Mouse (Mus musculus): ENCODE data around the gene Jarid2.

Gene Jarid2

GRCm38 (mm10) chr13:44837445-44837844, 108.2 kb downstream of the Jarid2 start:
- DNase-seq (ENCODE audit: low read depth, low spot score), result no peak

- no peak for DNase-seq (ENCODE audit: low read depth, low spot score)
Measured at GRCm38 (mm10) chr13:44839866-44840835, 110.9 kb downstream of the Jarid2 start.

- DNase-seq (ENCODE audit: low read depth, low spot score), result no peak
Measured at GRCm38 (mm10) chr13:44851426-44851825, 122.2 kb downstream of the Jarid2 start.

GRCm38 (mm10) chr13:44852024-44852423, 122.8 kb downstream of the Jarid2 start:
- DNase-seq (ENCODE audit: low read depth, low spot score), result no peak

- DNase-seq (ENCODE audit: low read depth, low spot score), result no peak
Measured at GRCm38 (mm10) chr13:44865566-44865965, 136.3 kb downstream of the Jarid2 start.

- DNase-seq (ENCODE audit: low read depth, low spot score), result no peak
Measured at GRCm38 (mm10) chr13:44868037-44868650, 138.9 kb downstream of the Jarid2 start.

GRCm38 (mm10) chr13:44869418-44870119, 140.3 kb downstream of the Jarid2 start:
- DNase-seq (ENCODE audit: low read depth, low spot score), result peak; percentile 94

GRCm38 (mm10) chr13:44876799-44877198, 147.5 kb downstream of the Jarid2 start:
- no peak for DNase-seq (ENCODE audit: low read depth, low spot score)

GRCm38 (mm10) chr13:44881001-44881400, 151.7 kb downstream of the Jarid2 start:
- no peak for DNase-seq (ENCODE audit: low read depth, low spot score)

- no peak for DNase-seq (ENCODE audit: low read depth, low spot score)
Measured at GRCm38 (mm10) chr13:44886221-44886620, 156.9 kb downstream of the Jarid2 start.

- no peak for DNase-seq (ENCODE audit: low read depth, low spot score)
Measured at GRCm38 (mm10) chr13:44890612-44891011, 161.3 kb downstream of the Jarid2 start.

- no peak for DNase-seq (ENCODE audit: low read depth, low spot score)
Measured at GRCm38 (mm10) chr13:44891813-44892730, 162.8 kb downstream of the Jarid2 start.

- no peak for DNase-seq (ENCODE audit: low read depth, low spot score)
Measured at GRCm38 (mm10) chr13:44896211-44896610, 166.9 kb downstream of the Jarid2 start.

GRCm38 (mm10) chr13:44902299-44902698, 173.0 kb downstream of the Jarid2 start:
- DNase-seq (ENCODE audit: low read depth, low spot score), result no peak

GRCm38 (mm10) chr13:44903416-44903815, 174.1 kb downstream of the Jarid2 start:
- no peak for DNase-seq (ENCODE audit: low read depth, low spot score)

GRCm38 (mm10) chr13:44904271-44904670, 175.0 kb downstream of the Jarid2 start:
- no peak for DNase-seq (ENCODE audit: low read depth, low spot score)

GRCm38 (mm10) chr13:44906141-44906540, 176.9 kb downstream of the Jarid2 start:
- DNase-seq (ENCODE audit: low read depth, low spot score), result no peak

- DNase-seq (ENCODE audit: low read depth, low spot score), result no peak
Measured at GRCm38 (mm10) chr13:44907702-44908101, 178.4 kb downstream of the Jarid2 start.

- no peak for DNase-seq (ENCODE audit: low read depth, low spot score)
Measured at GRCm38 (mm10) chr13:44908790-44909189, 179.5 kb downstream of the Jarid2 start.

- no peak for DNase-seq (ENCODE audit: low read depth, low spot score)
Measured at GRCm38 (mm10) chr13:44912851-44913250, 183.6 kb downstream of the Jarid2 start.

GRCm38 (mm10) chr13:44913560-44913959, 184.3 kb downstream of the Jarid2 start:
- no peak for DNase-seq (ENCODE audit: low read depth, low spot score)

Measured in c-Kit-negative CD71-positive TER-119-positive erythroid progenitor cells, embryonic 14.5 days (primary cell).